Mouse (Mus musculus) adrenal gland, adult 2 months (tissue): ENCODE results near the gene Slc37a3. TPM values are rescaled to one million over a fixed set of nuclear protein-coding genes. Genes with fewer than 3 reads are reported as not detected.
"Not testable (repeated sequence)": the region's sequence is repeated elsewhere in the genome, so short reads cannot be mapped to it uniquely, and the experiment has no call there.

Experiments
- DNase-seq: peaks from one replicate; pipeline ENCODE4 v3.0.0; 2021
- long read RNA-seq: library from polyadenylated mRNA; stranded (forward); transcript quantifications from one replicate; pipeline ENCODE4 v2.0.0, GENCODE M21; 2021
- polyA plus RNA-seq: library from polyadenylated mRNA; depleted of rRNA; stranded (reverse); fragments of >200 nt; gene quantifications from 2 replicates; pipeline ENCODE4 v1.2.3, GENCODE M21; 2012; rRNA removed
- total RNA-seq, 2 experiments: library from RNA; stranded (reverse); gene quantifications; 2 replicates each; pipeline ENCODE4 v1.2.3; 2021

The Slc37a3 gene
- total RNA-seq (10 to 100 TPM; 33.7 to 40.5 TPM), polyA plus RNA-seq (7.9 and 8.4 TPM in 2 replicates)
- long read RNA-seq, full-length matches to known transcripts: 17 of 29 reads
- long read RNA-seq, partial matches to known transcripts: 3 of 29 reads
- long read RNA-seq, other reads (novel, unspliced or antisense): 9 of 29 reads

DNA sequence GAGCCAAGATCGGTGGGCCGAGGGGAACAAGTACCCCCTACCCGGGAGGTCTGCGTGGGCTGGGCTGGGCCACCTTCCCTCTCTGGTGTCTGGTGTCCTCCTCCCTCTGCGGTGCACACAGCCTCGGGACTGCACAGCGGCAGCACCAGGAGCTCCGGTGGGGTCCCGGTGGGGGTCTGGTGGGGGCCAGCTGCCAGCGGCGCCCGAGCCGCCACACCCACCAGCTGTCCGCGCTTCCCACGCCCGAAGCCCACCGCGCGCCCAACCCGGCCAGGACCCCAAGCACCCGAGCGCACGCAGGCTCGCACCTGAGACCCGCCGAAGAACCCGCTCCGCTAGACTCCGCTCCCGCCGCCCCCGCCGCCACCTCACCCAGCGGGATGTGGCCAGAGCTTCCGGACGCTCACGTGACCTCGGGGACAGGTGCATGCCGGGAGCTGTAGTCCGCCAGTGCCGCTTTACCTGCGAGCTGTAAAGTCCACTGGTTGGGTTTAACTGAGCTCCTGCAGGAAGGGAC lies at the start of gene Slc37a3:
Gene Slc37a3, minus strand, starts transcription at position 365 of the 517 bp plus-strand sequence.
- DNase-seq: peak; percentile 90

DNA sequence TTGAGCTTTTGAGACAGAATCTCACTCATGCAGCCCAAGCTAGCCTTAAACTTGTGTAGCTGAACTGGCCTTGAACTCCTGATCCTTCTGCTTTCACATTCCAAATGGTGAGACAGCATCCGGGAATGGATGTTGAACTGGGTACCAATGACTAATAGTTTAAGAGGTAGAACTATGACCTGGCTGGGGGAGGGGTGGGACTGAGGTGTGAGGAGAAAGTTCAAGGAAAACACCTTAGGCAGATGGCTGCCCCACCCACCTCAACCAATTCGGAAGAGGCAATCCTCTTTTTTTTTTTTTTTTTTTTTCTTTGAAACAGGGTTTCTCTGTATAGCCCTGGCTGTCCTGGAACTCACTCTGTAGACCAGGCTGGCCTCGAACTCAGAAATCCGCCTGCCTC lies 49.2 kb upstream of the Slc37a3 start:
- DNase-seq: no peak

DNA sequence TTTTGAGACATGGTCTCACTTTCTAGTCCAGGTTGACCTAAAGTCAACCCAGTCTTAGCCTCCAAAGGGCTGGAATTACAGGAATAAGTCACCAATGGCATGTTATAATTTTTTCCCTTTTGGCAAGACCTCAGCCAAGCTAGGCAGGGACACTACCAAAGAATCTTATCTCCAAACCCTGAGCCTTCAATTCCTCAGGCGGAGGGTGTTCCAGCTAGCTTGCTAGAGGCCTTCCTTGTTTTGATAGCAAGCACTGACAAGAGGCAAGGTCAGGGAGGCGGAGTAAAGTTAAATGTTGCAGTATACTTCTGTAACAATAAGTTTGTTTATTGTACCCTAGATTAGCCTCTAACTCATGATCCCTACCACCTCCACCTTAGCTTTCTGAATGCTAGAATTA lies 47.7 kb upstream of the Slc37a3 start:
- DNase-seq: no peak

DNA sequence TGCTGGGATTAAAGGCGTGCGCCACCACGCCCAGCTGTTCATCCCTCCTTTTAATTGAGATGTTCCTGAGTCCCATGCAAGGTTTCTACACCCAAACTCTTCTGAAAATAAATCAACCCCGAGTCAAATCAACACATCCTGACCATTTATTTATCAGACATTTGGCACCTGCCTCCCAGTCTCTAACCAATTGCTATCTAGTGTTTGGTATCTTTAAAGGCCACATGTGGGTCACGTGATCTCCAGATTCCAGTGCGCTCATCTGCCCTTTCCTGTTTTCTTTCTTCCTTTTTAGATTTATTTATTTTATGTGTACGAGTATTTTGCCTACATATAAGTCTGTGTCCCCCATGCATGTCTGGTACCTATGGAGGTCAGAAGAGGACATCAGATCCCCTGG lies 46.2 kb upstream of the Slc37a3 start:
- no peak for DNase-seq

DNA sequence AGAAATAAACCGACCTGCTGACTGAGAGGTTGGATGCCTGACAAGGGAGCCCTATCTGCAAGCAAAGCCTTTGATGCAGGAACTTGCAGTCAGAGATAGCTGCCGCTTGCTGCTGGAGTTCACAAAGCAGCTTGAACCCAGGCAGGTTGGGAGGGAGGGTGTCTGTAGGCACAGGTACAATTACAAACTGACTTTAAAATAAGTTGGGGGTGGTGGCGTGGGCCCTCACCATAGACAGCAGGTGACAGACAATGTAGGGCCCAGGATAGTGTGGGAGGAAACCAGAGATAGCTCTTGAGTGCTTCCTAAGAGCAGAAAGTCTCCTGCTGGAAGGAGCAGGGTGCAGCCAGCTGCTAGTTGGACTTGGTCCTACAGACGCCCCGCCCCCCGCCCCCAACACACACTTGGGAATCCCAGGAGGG lies 45.7 kb upstream of the Slc37a3 start:
- no peak for DNase-seq

DNA sequence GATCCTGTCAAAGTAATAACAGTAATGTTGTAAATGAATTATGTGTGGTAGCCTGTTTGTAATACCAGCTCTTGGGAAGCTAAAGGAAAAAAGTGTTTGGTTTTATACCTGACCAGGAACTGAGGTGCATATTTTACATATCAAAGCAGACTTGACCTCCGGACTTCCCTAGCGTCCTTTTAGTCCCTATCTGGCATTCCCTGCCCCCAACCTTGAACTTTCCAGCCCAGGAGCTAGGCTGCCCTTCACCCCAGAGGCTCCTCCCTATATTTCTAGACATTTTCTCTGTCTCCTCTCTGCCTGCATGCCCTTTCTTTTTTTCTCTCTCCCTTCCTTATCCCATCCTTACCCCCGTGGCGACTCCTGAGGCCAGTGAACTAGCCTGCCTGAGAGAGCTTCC lies 43.4 kb upstream of the Slc37a3 start:
- DNase-seq: no peak

DNA sequence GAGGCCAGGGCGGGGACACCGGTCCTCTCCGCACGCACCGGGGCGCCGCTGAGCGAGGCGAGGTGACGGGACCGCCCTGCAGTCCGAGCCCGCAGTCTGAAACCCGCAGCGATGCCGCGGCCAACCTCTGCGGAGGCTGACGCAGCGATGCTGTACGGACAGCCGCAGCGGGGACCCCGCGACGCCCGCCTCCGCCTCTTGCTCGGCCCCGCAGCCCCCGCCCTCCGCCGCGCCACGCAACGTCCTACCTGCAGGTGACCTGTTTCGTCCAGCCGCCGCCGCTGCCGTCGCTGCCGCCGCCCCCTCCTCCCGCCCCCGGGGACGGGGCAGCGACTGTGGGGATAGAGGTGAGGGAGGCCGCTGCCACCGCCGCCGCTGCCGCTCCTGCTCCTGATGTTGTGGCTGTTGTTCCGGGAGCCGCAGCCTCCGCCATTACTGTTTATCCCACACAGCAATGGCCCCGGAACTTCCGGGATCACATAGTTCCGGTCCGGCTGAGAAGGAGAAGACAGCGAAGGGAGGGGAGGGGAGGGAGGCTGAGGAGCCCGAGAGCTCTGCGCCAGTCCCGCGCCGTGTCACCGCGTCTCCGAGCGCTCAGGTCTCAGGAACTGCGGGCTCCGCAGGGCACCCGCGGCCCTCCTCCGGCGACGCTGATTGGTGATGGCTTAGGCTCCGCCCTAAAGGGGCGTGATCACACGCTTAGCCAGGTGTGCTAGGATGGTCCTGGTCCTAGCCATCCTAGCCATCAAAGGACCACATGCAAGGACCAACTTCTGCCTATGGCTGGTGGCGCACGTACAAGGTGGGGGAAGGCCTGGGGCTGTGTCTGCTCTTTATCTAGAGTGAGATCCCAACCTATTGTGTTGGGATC lies 42.6 kb upstream of the Slc37a3 start, which contains the start of gene Mkrn1:
Gene Mkrn1, minus strand, starts transcription at position 612 of the 871 bp plus-strand sequence.
- DNase-seq: peak; percentile 83

DNA sequence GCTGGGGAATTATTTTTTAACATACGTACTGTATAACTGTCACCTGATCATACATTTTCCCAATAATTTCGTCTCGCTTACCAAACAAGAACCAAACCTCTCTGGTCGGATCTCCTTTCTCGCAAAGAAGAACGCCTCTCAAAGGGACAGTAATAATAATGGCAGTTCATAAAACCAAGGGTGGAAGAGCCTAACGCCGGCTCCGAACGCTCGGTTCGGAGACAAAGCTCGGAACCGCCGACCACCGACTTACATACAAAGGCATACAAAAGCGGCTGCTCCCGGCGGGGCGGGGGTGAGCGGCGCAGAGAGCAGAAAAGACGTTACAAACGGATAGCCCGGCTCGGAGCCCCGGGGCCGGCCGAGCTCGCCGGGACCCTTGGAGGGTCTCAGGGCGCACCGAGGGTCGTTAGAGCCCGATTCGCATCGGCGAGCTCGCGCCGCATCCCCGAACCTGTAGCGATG lies 41.9 kb upstream of the Slc37a3 start:
- DNase-seq: no peak

DNA sequence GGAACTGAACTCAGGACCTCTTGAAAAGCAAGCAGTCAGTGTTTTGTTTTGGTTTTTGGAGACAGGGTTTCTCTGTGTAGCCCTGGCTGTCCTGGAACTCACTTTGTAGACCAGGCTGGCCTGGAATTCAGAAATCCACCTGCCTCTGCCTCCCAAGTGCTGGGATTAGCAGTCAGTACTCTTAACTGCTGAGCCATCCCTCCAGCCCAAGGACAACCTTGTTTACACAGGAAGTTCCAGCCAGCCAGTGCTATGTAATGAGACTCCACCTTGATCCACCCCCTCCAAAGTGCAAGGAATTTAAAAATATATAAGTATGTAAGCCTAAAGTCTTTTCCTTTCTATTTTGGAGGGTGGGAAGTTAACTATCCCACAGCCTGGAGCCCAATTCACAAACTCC lies 39.2 kb upstream of the Slc37a3 start:
- not testable (repeated sequence) for DNase-seq

DNA sequence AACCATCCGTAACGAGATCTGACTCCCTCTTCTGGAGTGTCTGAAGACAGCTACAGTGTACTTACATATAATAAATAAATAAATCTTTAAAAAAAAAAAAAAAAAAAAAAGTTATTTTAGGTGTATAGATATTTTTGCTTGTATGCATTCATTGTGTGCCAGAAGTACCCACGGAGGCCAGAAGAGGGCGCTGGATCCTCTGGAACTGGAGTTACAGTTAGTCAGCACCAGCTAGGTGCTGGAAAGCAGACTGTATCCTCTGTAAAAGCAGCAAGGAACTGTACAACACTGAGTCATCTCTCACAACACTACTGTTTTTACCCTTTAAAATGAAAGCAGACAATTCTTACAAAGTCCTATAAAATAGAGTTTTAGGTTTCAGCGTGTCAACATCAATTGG lies 38.3 kb upstream of the Slc37a3 start:
- DNase-seq: peak; percentile 65

DNA sequence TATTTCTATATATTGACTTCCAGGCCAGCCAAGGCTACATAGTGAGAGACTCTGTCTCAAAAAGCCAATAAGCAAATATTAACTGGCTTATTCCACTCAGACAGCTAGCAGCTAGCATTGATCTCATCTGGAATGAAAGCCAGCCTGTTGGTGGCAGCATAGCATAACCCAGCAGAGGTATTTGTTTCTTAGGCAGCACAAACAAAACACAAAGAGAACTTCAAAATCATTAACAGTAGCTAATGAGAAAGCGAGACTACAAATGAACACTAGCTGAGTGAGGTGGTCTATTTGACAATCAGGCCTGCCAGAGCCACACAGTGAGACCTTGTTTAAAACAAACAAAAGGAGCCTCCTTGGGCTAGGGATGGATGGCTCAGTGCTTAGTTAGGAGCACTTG lies 36.6 kb upstream of the Slc37a3 start:
- no peak for DNase-seq

DNA sequence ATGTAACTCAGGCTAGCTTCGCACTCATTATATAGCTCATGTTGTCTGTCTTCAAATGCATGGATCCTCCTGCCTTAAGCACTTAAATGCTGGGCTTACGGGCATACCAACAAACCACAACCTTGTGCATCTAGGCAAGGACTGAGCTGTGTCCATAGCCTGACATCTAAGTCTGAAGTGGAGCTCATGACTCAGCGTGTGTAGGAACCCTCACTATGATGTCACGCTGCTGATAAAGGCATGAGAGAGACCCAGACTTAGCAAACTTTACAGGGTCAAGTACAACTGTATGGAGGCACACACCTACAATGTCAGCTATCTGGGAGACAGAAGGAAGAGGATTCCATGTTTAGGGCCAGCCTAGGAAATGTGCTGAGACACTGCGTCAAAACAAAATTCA lies 29.0 kb upstream of the Slc37a3 start:
- peak; percentile 54 for DNase-seq

DNA sequence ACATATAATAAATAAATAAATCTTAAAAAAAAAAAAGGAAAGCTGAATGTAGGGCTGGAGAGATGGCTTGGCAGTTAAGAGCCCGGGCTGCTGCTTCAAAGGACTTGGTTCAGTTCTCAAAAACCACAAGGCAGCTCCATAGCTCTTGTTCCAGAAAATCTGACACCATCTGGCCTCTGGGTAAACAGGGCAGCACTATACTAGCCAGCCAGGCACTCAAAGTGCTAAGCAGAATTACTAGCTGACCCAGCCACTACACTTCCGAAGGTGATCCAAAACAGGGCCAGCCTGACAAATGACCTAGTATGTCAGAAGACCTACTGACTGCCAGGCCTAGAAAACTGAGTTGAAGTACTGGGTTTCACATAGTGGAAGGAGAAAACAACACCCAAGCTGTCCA lies 25.7 kb upstream of the Slc37a3 start:
- no peak for DNase-seq

DNA sequence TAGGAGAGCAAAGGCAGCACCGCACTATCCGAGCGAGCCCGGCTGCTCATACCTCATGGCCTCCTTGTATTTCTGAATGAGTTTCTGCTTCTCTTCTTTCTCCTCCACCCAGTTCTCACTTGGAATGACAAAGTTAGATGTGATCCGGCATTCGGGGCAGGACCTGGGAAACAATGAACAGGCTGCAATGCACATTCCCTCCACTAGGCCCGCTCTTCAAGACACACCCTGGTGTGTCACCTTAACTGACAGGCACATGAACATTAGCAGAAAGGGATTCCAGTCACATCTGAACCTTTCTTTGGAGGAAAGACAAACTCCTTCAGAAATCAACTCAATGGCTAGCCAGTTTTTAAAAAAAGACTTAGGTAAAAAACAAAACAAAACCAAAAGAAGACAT lies 22.9 kb upstream of the Slc37a3 start:
- DNase-seq: no peak

DNA sequence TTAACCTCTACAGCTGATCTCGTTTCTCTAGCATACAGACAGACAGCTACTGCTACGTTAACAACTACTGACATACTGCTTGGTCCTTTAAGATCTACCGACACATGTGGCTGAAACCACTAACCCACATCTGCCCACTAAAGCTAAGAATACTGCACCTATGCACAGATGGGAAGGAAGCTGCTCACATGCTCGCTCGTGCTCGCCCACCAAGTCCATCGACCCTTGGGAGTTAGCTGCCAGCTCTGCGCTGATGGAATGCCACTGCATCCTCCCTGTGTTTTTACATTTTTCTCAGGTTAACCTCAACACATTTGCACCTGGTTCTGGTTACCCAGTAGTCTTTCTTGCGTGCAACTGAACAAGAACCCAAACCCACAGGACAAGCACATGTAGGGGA lies 20.9 kb upstream of the Slc37a3 start:
- DNase-seq: no peak

DNA sequence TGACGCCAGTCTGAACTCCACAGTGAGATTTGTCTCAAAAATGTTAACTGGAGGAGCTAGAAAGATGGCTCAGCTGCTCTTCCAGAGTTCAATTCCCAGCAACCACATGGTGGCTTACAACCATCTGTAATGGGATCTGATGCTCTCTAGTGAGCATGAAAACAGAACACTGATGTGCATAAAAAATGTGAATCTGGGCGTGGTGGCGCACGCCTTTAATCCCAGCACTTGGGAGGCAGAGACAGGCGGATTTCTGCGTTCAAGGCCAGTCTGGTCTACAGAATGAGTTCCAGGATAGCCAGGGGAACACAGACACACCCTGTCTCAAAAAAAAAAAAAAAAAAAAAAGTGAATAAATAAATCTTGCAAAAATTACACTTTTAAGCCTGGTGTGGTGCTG lies 19.6 kb upstream of the Slc37a3 start:
- no peak for DNase-seq

DNA sequence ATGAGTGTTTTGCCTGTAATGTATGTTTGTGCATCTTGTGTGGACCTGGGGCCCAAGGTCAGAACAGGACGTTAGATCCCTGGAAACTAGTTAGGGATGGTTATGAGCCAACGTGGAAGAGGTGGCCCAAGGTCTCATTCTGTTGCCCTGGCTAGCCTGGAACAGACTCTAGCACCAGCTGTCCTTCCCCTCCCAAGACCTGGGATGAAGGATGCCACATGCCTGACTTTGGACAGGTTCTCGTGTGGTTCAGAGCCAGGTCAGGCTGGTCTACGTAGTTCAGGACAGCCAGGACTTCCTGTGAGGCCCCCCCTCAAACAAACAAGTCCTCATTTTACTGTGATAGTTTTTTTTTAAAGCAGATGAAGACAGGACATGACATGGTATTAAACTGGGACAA lies 18.4 kb upstream of the Slc37a3 start:
- DNase-seq: no peak

DNA sequence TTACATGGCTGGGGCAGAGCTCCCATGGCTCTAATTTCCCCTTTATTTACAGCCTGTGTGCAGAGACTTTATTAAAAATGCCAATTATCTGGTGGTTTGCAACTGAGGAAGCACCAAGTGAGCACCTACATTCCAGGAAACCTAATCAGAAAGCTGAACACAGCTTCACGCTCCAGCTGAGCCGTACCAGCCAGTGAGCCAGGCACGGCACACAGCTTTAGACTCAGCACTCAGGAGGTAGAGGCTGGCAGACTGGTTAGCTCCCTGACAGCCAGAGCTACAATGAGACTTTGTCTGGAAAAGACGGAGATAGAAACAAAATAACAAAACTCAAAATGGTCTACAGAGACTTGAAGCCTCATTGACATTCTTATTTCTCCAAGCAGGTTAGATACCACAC lies 18.0 kb upstream of the Slc37a3 start:
- DNase-seq: no peak

DNA sequence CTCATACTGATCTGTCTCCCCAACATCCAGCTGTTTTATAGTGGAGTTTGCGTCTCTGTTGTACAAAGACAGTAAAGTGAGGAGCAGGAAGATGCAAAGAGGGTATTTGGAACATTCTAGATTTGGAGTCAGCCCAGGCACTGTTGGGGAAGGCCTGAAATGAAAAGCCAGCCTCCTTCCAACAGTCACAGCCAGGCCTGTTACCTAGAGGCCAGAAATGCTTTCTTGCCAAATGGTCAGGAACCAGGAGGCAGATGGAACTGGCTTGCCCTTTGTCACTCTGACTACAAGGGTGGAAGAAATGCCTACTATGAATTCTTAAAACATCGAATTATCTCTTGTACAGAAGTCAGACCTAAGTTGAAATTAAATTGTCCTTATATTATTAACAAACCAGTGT lies 12.5 kb upstream of the Slc37a3 start:
- no peak for DNase-seq

DNA sequence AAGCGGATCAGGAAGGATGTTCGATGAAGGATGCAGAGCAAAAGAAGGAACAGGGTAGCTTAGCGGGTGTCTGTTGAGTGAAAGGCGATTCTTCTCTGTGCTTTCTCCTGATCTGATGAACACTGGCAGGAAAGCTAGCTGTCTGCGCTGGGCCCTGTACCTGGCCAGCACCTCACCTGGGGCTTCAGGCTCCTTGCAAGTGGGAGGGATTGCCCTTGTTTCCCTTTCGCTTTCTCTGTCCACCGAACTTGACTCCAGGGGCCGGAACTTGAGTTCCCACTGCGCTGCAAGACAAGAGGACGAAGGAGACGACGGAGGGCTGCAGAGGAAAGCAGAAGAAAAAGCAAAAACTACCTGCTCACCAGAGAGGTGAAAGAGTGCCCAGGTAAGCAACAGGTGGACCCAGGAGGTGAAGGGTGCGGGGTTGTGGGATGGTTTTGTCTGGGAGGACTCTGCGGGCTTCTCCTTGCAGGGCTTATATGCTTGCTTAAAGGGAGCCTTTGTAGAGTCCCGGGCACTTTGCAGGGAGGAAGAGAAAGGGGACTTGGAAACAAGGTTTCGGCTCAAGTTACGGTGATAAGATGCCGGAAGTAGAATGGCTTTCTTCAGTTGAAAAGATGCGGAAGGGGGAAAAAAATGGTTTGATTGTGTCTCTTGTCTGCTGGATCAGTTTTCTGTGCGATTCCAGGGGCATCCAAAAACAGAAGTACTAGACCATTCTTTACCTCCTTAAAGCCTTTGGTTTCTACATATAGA lies 3.8 kb upstream of the Slc37a3 start, which contains the start of gene Rab19:
Gene Rab19, plus strand, starts transcription at position 51 of the 756 bp plus-strand sequence.
- DNase-seq: peak; percentile 42

DNA sequence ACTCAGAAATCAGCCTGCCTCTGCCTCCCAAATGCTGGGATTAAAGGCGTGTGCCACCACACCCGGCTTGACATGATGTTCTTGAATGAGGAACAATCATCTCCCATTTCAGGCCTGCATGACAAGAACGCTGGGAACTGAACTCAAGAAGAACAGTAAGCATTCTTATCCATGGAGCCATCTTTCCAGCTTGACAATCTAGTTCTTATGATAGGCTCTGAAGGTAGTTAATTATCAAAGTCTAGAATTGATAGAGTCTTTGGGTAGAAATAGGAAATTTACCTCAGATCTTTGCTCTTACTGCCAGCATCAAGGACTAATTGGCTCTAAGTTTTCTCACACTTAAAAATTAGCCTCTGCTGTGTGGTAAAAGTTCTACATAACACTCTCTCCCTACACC lies 2.8 kb upstream of the Slc37a3 start:
- DNase-seq: no peak

DNA sequence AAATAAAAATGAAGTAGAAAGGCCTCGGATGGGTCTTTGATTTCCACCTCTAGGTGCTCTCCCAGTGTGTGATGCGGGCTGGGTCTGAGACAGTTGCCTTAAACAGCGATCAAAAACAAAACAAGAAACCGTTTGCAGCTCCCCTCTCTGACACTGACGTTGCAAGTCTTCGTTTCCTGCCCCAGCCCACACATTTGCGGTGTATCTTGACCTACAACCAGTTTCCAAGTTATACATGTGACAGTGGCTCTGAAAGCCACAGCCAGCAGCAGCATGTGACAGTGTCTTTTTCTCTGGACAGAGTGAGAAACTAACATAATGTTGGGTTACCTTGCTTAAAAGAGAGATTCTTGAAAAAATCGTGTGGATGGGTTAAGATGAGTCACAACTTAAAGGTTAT lies 2.3 kb upstream of the Slc37a3 start:
- no peak for DNase-seq

DNA sequence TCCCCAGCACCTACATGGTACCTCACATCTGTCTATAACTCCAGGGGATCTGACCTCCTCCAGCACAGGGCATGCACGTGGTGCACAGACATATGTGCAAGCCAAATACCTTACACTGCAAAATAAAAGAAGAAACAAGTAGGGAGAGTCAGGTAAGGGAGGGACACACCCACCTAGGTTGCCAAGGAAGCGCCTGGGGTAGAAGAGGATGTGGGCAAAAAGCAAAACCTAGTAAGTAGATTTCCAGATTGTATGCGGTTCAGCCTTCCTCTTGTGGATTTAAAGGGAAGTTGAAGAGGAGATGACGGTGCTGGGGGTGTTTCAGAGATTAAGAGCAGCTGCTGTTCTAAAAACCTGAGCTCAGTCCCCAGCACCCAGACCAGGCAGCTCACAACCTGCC lies 1.7 kb upstream of the Slc37a3 start:
- no peak for DNase-seq
